9 mouse cellular contexts compared by ENCODE assay signal in genomic region chr3:87985505-87986320, GRCm38 (mm10). TPM values are rescaled to one million over a fixed set of nuclear protein-coding genes. Genes with fewer than 3 reads are reported as not detected.
A peak's percentile ranks its signal among the peaks of the same experiment; 100 is the strongest.
DNase-seq lines count a peak whose midpoint lies in the region; ATAC-seq and TF ChIP-seq lines count a peak whose summit lies in the region.
"Had no signal": no experiment of that assay in that cellular context is flagged by ENCODE, and none has a peak within 500 bp of the region (broad histone marks: within the 10 kb centered on the region; RNA-seq: fewer than 3 reads in every experiment).

No protein-coding gene starts in this region.

- H3K9ac ChIP-seq in hindbrain, embryonic 11.5 days (ENCODE audit: low read depth, low read length) = peak overlapping the region; percentile 20; the same call in 1 of the 2 replicates

- 0 out of 2 replicates have a peak, but pooled peaks cover 12% of the 10 kb centered on the region for H3K4me1 ChIP-seq in kidney, adult 2 months (ENCODE audit: control insufficient read depth, insufficient read depth, low read length)
- H3K4me1 ChIP-seq in embryonic facial prominence, embryonic 10.5 days = peaks cover 86% of the 10 kb centered on the region
- peaks cover 35% of the 10 kb centered on the region for H3K4me1 ChIP-seq in hindbrain, embryonic 11.5 days (replicated peaks; ENCODE audit: control insufficient read depth, insufficient read depth, low read length)

- H3K27me3 ChIP-seq in kidney, adult 2 months (replicated peaks; ENCODE audit: control insufficient read depth, insufficient read depth, low read length) = no peaks in the 10 kb centered on the region
- H3K27me3 ChIP-seq in embryonic facial prominence, embryonic 10.5 days (replicated peaks; ENCODE audit: low read depth, poor library complexity, severe bottlenecking) = peaks cover 45% of the 10 kb centered on the region
- no peaks in the 10 kb centered on the region; the same call in 1 of the 2 replicates for H3K27me3 ChIP-seq in hindbrain, embryonic 11.5 days (ENCODE audit: control insufficient read depth, insufficient read depth, low read length)

- no peaks in the 10 kb centered on the region for H3K9me3 ChIP-seq in embryonic facial prominence, embryonic 10.5 days
- H3K9me3 ChIP-seq in hindbrain, embryonic 11.5 days (ENCODE audit: control insufficient read depth, low read length) = no peaks in the 10 kb centered on the region
- H3K9me3 ChIP-seq: megakaryocyte, embryonic 14.5 days had no signal

- no peaks in the 10 kb centered on the region for H3K36me3 ChIP-seq in kidney, adult 2 months (ENCODE audit: control insufficient read depth, insufficient read depth, low read length)
- no peaks in the 10 kb centered on the region; the same call in 1 of the 2 replicates for H3K36me3 ChIP-seq in embryonic facial prominence, embryonic 10.5 days (replicated peaks)
- no peaks in the 10 kb centered on the region for H3K36me3 ChIP-seq in hindbrain, embryonic 11.5 days (ENCODE audit: control insufficient read depth, insufficient read depth, low read length)

- ATAC-seq in hindbrain, embryonic 11.5 days (ENCODE audit: low FRiP score) = peak; percentile 17; the same call in 1 of the 2 replicates

- peak; percentile 33 for DNase-seq in kidney, adult 2 months
- DNase-seq in kidney, adult 8-10 months = no peak
- no peak for DNase-seq in embryonic facial prominence, embryonic 10.5 days (ENCODE audit: low spot score)
- DNase-seq in hindbrain, embryonic 11.5 days (ENCODE audit: low spot score) = peak; percentile 70
- DNase-seq in lung, postnatal 14 days = peak; percentile 28
- DNase-seq in B cell, adult 2 months = no peak
- no peak for DNase-seq in left cerebral cortex, postnatal 14 days (ENCODE audit: low spot score in 2 of 2)
- no peak for DNase-seq in spleen, adult 12 weeks (ENCODE audit: low spot score)

- no peak overlapping the region for H3K4me3 ChIP-seq in kidney, adult 2 months (ENCODE audit: insufficient read depth, low read depth, low read length)
- H3K4me3 ChIP-seq in embryonic facial prominence, embryonic 10.5 days = peak overlapping the region; percentile 56; the same call in 1 of the 2 replicates
- no peak overlapping the region for H3K4me3 ChIP-seq in hindbrain, embryonic 11.5 days (ENCODE audit: low read depth, low read length)

- peak overlapping the region; percentile 13; the same call in 1 of the 2 replicates for H3K4me2 ChIP-seq in hindbrain, embryonic 11.5 days (replicated peaks; ENCODE audit: low read depth, low read length)

- TF ChIP-seq CTCF in kidney, adult 2 months (conservative IDR thresholded peaks at IDR 0.05; ENCODE audit: insufficient read depth, insufficient read length, low read depth, low read length) = no peak

- WGBS in kidney, adult 2 months = 36% methylated on average over 12 of the region's 12 CpGs
- WGBS in embryonic facial prominence, embryonic 10.5 days = 48% methylated on average over 12 of the region's 12 CpGs
- WGBS in hindbrain, embryonic 11.5 days = 38% methylated on average over 12 of the region's 12 CpGs

- TF ChIP-seq POLR2A in kidney, adult 2 months (IDR thresholded peaks at IDR 0.05; ENCODE audit: low read depth, low read length) = no peak

- H3K27ac ChIP-seq in kidney, adult 2 months (ENCODE audit: insufficient read depth, low read depth, low read length) = peak overlapping the region; percentile 11; the same call in 1 of the 2 replicates
- peak overlapping the region; percentile 65 for H3K27ac ChIP-seq in embryonic facial prominence, embryonic 10.5 days (replicated peaks)
- peak overlapping the region; percentile 79 for H3K27ac ChIP-seq in hindbrain, embryonic 11.5 days (ENCODE audit: low read depth, low read length)

- intact Hi-C loops in left cerebral cortex, postnatal 14 days (cut with DNase I) = loop anchor here (2.0 to 10.0 kb wide), 2 partner anchors 15 to 51 kb away; partner anchors contain the start of genes Isg20l2, Nes and Rrnad1

RNA-seq across cellular contexts. Expression of gene Bcan, which starts 14.3 kb away (rescaled TPM):
- polyA plus RNA-seq in kidney, adult 2 months (2012; rRNA removed) = 0.34 and 0.48 TPM in 2 replicates
- 0.32 and 0.41 TPM in 2 replicates for polyA plus RNA-seq in embryonic facial prominence, embryonic 10.5 days (2016; fragmentation: Nextera tagmentation; extraction: Ambion mirVana)
- 0.21 and 0.82 TPM in 2 replicates for polyA plus RNA-seq in hindbrain, embryonic 11.5 days (2014; fragmentation: Nextera tagmentation; extraction: Ambion mirVana)
- 100 to 1,000 TPM; 297 to 331 TPM for total RNA-seq in left cerebral cortex, postnatal 14 days (2021)

RNA-seq across cellular contexts. Expression of gene Nes, which starts 14.8 kb away (rescaled TPM):
- 7.2 and 7.5 TPM in 2 replicates for polyA plus RNA-seq in kidney, adult 2 months (2012; rRNA removed)
- polyA plus RNA-seq in embryonic facial prominence, embryonic 10.5 days (2016; fragmentation: Nextera tagmentation; extraction: Ambion mirVana) = 35.3 and 46.2 TPM in 2 replicates
- polyA plus RNA-seq in hindbrain, embryonic 11.5 days (2014; fragmentation: Nextera tagmentation; extraction: Ambion mirVana) = 71.6 and 87.9 TPM in 2 replicates
- 10 to 100 TPM; 10.1 to 10.4 TPM for total RNA-seq in left cerebral cortex, postnatal 14 days (2021)

RNA-seq across cellular contexts. Expression of gene Crabp2, which starts 37.2 kb away (rescaled TPM):
- 0.88 and 0.94 TPM in 2 replicates for polyA plus RNA-seq in kidney, adult 2 months (2012; rRNA removed)
- 686 and 800 TPM in 2 replicates for polyA plus RNA-seq in embryonic facial prominence, embryonic 10.5 days (2016; fragmentation: Nextera tagmentation; extraction: Ambion mirVana)
- polyA plus RNA-seq in hindbrain, embryonic 11.5 days (2014; fragmentation: Nextera tagmentation; extraction: Ambion mirVana) = 738 and 794 TPM in 2 replicates
- total RNA-seq in left cerebral cortex, postnatal 14 days (2021) = 1 to 10 TPM; 5.4 to 5.9 TPM

RNA-seq across cellular contexts. Expression of gene Hapln2, which starts 41.7 kb away (rescaled TPM):
- polyA plus RNA-seq in kidney, adult 2 months (2012; rRNA removed) = not detected in 2 replicates
- not detected in 2 replicates for polyA plus RNA-seq in embryonic facial prominence, embryonic 10.5 days (2016; fragmentation: Nextera tagmentation; extraction: Ambion mirVana)
- not detected in 2 replicates for polyA plus RNA-seq in hindbrain, embryonic 11.5 days (2014; fragmentation: Nextera tagmentation; extraction: Ambion mirVana)
- total RNA-seq in left cerebral cortex, postnatal 14 days (2021) = 1 to 10 TPM; 1.3 TPM

RNA-seq across cellular contexts. Expression of gene Rrnad1, which starts 55.2 kb away (rescaled TPM):
- 19.3 and 27.3 TPM in 2 replicates for polyA plus RNA-seq in kidney, adult 2 months (2012; rRNA removed)
- polyA plus RNA-seq in embryonic facial prominence, embryonic 10.5 days (2016; fragmentation: Nextera tagmentation; extraction: Ambion mirVana) = 20.6 and 21.5 TPM in 2 replicates
- 13.7 and 17.9 TPM in 2 replicates for polyA plus RNA-seq in hindbrain, embryonic 11.5 days (2014; fragmentation: Nextera tagmentation; extraction: Ambion mirVana)
- total RNA-seq in left cerebral cortex, postnatal 14 days (2021) = 10 to 100 TPM; 17.7 to 19.0 TPM

Comparison
In these comparisons a context has a peak if more than half of its experiments do, and no peak if none do; other contexts are left out.
1. DNase-seq: peak in kidney, adult 2 months (single experiment), hindbrain, embryonic 11.5 days (single experiment) and lung, postnatal 14 days (single experiment); none in kidney, adult 8-10 months (0 of 2), embryonic facial prominence, embryonic 10.5 days (single experiment), B cell, adult 2 months (0 of 2), left cerebral cortex, postnatal 14 days (0 of 2) and spleen, adult 12 weeks (single experiment).
2. H3K27ac ChIP-seq: peak in every context shown above with its lines; median percentile 79 in hindbrain, embryonic 11.5 days; 65 in embryonic facial prominence, embryonic 10.5 days; 11 in kidney, adult 2 months.
3. RNA of gene Crabp2, which starts 37.2 kb away (polyA plus RNA-seq): 738 to 794 TPM in hindbrain, embryonic 11.5 days and 686 to 800 TPM in embryonic facial prominence, embryonic 10.5 days; 0.88 to 0.94 TPM in kidney, adult 2 months; every median in the first group is over 100 times any median in the second.